Mouse (Mus musculus) left cerebral cortex, postnatal 14 days (tissue): ENCODE measurements around the gene Anapc15-ps. TPM values are rescaled to one million over a fixed set of nuclear protein-coding genes. Genes with fewer than 3 reads are reported as not detected.

Experiments used
- DNase-seq, 2 experiments: peaks; one replicate each; pipeline ENCODE4 v3.0.0; 2021 to 2022; ENCODE audit warnings: low spot score in 2 of 2, mixed read lengths in 1 of 2
- intact Hi-C: fragments of 180-260 bp; cut with DNase I; formaldehyde crosslinking; loops from one replicate; pipeline ENCODE4 v1.15.1; 2025
- long read RNA-seq, 2 experiments: library from polyadenylated mRNA; stranded (forward); transcript quantifications; one replicate each; pipeline ENCODE4 v2.0.0; 2021
- total RNA-seq, 2 experiments: library from RNA; stranded (reverse); gene quantifications; 2 replicates each; pipeline ENCODE4 v1.2.3; 2021

The Anapc15-ps gene
- total RNA-seq: not detected
- long read RNA-seq, experiment 1: 0 reads
- long read RNA-seq, experiment 2: 0 reads

- DNase-seq: no peak
- intact Hi-C loops: no loop called here
These were observed at the start of gene Anapc15-ps for GRCm38 (mm10) chr10:95673351-95673750. Gene Anapc15-ps (minus strand): TSS chr10:95673451.

- no peak for DNase-seq
- intact Hi-C loops: no loop called here
These were observed 49.0 kb upstream of the Anapc15-ps start for GRCm38 (mm10) chr10:95722203-95722611.

GRCm38 (mm10) chr10:95720181-95720798, 47.0 kb upstream of the Anapc15-ps start:
- intact Hi-C loops: no loop called here
- DNase-seq: no peak

DNA sequence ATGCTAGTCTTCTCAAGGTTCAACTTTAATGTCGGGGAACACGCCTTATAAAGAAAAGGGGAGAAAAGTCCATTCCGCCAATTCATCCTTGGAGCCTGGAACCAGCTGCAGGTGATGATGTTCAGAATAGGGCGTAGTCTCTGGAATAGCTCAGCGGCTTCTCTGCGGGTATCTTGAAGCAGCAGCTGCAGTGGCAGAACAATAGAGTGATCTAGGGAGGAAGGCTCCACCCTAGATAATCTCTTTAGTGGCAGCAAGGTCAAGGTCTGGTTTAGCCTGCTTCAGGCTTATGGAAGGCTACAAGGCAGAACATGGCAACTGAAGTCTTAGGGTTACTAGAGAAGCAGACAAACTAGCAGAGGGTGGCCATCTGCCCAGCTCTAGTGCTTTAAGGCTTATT, 46.2 kb upstream of the Anapc15-ps start:
- intact Hi-C loops: no loop called here

GRCm38 (mm10) chr10:95718760-95719159, 45.5 kb upstream of the Anapc15-ps start:
- no peak for DNase-seq

More for the DNA sequence above, 46.2 kb upstream of the Anapc15-ps start:
- no peak for DNase-seq

GRCm38 (mm10) chr10:95717106-95717680, 43.9 kb upstream of the Anapc15-ps start:
- intact Hi-C loops: no loop called here
- DNase-seq: no peak

More at GRCm38 (mm10) chr10:95718760-95719159, 45.5 kb upstream of the Anapc15-ps start:
- intact Hi-C loops: no loop called here

GRCm38 (mm10) chr10:95715687-95716086, 42.4 kb upstream of the Anapc15-ps start:
- intact Hi-C loops: no loop called here

GRCm38 (mm10) chr10:95712221-95712620, 39.0 kb upstream of the Anapc15-ps start:
- DNase-seq: no peak
- intact Hi-C loops: no loop called here

More at GRCm38 (mm10) chr10:95715687-95716086, 42.4 kb upstream of the Anapc15-ps start:
- DNase-seq: no peak

DNA sequence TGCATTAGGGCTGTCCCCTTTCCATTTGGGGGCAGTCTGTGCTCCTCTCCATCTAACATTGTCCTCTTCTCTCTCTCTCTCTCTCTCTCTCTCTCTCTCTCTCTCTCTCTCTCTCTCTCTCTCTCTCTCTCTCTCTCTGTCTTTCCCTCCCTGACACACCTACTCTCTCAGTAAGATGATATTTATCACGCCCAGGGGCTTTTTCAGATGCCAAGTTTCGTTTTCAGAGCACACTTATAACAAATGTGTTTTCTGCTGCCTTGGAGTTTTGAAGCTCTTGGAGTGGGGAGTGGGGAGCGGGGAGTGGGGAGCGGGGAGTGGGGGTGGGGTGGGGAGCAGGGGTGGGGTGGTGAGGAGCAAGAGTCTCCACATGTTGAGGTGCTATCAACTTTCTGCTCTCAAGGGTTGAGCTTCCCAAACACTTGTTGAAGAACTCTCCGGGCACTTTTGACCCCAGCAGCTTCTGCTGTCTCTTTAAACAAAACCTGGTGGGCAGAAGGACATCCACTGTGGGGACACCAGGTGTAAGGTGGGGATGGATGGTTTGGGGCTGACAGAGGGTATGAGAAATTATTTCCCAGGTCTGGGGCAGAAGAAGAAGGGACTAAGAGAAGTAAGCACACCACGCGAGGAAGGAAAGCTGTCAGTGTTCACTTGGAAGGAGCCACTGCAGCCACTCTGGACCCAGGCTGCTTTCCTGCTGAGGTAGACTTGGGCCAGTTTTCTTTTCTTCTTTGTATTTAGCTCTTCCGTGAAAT, 36.8 kb upstream of the Anapc15-ps start:
- intact Hi-C loops: loop anchor here (5.0 kb wide), 1 partner anchor 108 kb away; no protein-coding TSS in a partner anchor
- DNase-seq: no peak

DNA sequence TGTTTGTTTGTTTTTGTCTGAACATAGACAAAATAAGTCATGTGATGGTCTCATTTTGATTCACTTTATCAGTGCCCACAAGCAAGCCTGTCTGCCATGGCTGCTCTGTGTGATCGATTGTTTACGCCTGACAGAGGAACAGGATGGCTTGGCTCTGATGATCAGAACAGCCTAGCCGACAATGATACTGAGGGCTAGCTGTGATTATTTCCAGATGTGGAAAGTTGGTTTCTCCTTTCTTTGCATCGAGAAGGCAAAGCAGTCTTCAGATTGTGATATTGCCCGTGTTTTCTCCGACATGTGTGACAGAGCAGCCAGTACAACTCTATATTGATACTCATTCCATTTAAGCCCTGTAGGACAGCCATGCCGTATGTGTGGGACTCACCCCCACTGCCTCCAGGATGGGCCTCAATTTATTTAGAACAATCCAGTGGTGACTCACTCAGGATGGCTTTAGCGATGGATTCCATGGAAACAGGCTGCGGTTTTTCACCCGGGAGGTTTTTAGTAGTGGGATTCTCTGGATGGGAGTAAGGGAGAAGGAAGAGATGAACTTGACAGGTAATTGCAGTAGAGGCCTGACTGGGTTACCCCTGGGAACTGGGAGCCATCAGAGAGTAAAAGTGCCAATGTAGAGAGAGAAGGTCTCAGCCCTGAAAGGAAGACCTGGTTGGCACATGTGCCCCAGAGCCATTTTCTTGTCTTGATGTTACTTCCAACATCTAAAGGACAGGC, 36.1 kb upstream of the Anapc15-ps start:
- intact Hi-C loops: loop anchor here (5.0 kb wide), 1 partner anchor 107 kb away; no protein-coding TSS in a partner anchor
- DNase-seq: no peak

GRCm38 (mm10) chr10:95708001-95708400, 34.8 kb upstream of the Anapc15-ps start:
- no peak for DNase-seq
- intact Hi-C loops: loop anchor here (5.0 kb wide), 1 partner anchor 106 kb away; no protein-coding TSS in a partner anchor

GRCm38 (mm10) chr10:95706867-95707266, 33.6 kb upstream of the Anapc15-ps start:
- intact Hi-C loops: loop anchor here (5.0 kb wide), 1 partner anchor 105 kb away; no protein-coding TSS in a partner anchor
- no peak for DNase-seq

GRCm38 (mm10) chr10:95705747-95706146, 32.5 kb upstream of the Anapc15-ps start:
- peak in 1 of 2 experiments; percentile 41 for DNase-seq

DNA sequence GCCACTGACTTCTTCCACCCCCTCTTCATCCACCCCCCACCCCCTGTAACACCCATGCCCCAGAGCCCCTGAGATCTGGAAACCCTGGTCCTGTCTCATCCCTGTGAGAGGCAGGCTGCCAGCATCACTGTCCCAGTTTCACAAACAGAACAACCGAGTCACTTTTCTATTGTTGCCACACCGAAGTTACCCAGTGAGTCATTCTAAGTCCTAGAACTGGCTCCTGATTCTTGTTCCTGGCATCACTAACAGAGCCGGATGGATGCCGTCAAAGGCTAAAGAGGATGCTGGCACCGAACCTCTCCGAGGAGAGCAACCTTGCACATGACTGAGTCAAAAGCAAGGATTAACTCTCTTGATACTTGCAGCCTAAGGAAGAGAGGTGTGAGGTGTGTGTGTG, 31.6 kb upstream of the Anapc15-ps start:
- intact Hi-C loops: loop anchor here (5.0 kb wide), 1 partner anchor 103 kb away; no protein-coding TSS in a partner anchor

More at GRCm38 (mm10) chr10:95705747-95706146, 32.5 kb upstream of the Anapc15-ps start:
- intact Hi-C loops: loop anchor here (5.0 kb wide), 1 partner anchor 103 kb away; no protein-coding TSS in a partner anchor

GRCm38 (mm10) chr10:95703730-95704129, 30.5 kb upstream of the Anapc15-ps start:
- no peak for DNase-seq
- intact Hi-C loops: no loop called here

More for the DNA sequence above, 31.6 kb upstream of the Anapc15-ps start:
- peak in 1 of 2 experiments; percentile 35 for DNase-seq

GRCm38 (mm10) chr10:95700422-95700821, 27.2 kb upstream of the Anapc15-ps start:
- intact Hi-C loops: no loop called here

GRCm38 (mm10) chr10:95698920-95699714, 25.9 kb upstream of the Anapc15-ps start:
- intact Hi-C loops: no loop called here
- DNase-seq: no peak

More at GRCm38 (mm10) chr10:95700422-95700821, 27.2 kb upstream of the Anapc15-ps start:
- no peak for DNase-seq

- intact Hi-C loops: no loop called here
- DNase-seq: no peak
These were observed 23.0 kb upstream of the Anapc15-ps start for GRCm38 (mm10) chr10:95696253-95696641.
